Mouse (Mus musculus) forebrain, embryonic 16.5 days (tissue): ENCODE measurements around the gene Plekhg2. TPM values are rescaled to one million over a fixed set of nuclear protein-coding genes. Genes with fewer than 3 reads are reported as not detected.

ENCODE experiments used
- ATAC-seq: fragments of 200-750 bp; cut with Nextera tagmentation; 2 replicates; pipeline ENCODE4 v1.8.0; 2017; ENCODE audit warnings: mild to moderate bottlenecking, moderate library complexity
- H3K27ac ChIP-seq: fragments of 300-500 bp; sonication (generic); 2 replicates; pipeline ENCODE4 v1.5.1; 2014; ENCODE audit warnings: low read length, control low read depth
- H3K27me3 ChIP-seq: fragments of 300-500 bp; sonication (generic); replicated peaks from 2 replicates; pipeline ENCODE4 v1.6.1; 2014; ENCODE audit warnings: low read length; ENCODE audit not compliant: control insufficient read depth, insufficient read depth
- H3K36me3 ChIP-seq: fragments of 300-500 bp; sonication (generic); 2 replicates; pipeline ENCODE4 v1.6.1; 2014; ENCODE audit not compliant: control insufficient read depth, insufficient read depth
- H3K4me1 ChIP-seq: fragments of 300-500 bp; sonication (generic); replicated peaks from 2 replicates; pipeline ENCODE4 v1.6.1; 2014; ENCODE audit warnings: low read length; ENCODE audit not compliant: control insufficient read depth, insufficient read depth
- H3K4me2 ChIP-seq: fragments of 300-500 bp; sonication (generic); 2 replicates; pipeline ENCODE4 v1.6.1; 2014; ENCODE audit warnings: mild to moderate bottlenecking, low read length, control low read depth
- H3K4me3 ChIP-seq: fragments of 300-500 bp; sonication (generic); replicated peaks from 2 replicates; pipeline ENCODE4 v1.5.1; 2014; ENCODE audit warnings: mild to moderate bottlenecking, low read length, control low read depth
- H3K9ac ChIP-seq: fragments of 300-500 bp; sonication (generic); replicated peaks from 2 replicates; pipeline ENCODE4 v1.6.1; 2014; ENCODE audit warnings: low read depth, low read length, control low read depth
- H3K9me3 ChIP-seq: fragments of 300-500 bp; sonication (generic); 2 replicates; pipeline ENCODE4 v1.6.1; 2016; ENCODE audit warnings: low read length; ENCODE audit not compliant: control insufficient read depth
- WGBS: fragments of 180-500 bp; shearing (Covaris S2); extraction: QIAGEN DNeasy Blood & Tissue Kit; methylation state at CpG from one replicate; pipeline ENCODE4 v1.1.7; 2014; 5-methylcytosine and 5-hydroxymethylcytosine counted together
- polyA plus RNA-seq: library from polyadenylated mRNA; unstranded; fragments of >200 nt; fragmentation: Nextera tagmentation; extraction: Ambion mirVana; gene quantifications from 2 replicates; pipeline ENCODE4 v1.2.1, GENCODE M21; 2015

The Plekhg2 gene
- polyA plus RNA-seq, 1 experiment from 2014 or later, result 50.8 TPM

DNA sequence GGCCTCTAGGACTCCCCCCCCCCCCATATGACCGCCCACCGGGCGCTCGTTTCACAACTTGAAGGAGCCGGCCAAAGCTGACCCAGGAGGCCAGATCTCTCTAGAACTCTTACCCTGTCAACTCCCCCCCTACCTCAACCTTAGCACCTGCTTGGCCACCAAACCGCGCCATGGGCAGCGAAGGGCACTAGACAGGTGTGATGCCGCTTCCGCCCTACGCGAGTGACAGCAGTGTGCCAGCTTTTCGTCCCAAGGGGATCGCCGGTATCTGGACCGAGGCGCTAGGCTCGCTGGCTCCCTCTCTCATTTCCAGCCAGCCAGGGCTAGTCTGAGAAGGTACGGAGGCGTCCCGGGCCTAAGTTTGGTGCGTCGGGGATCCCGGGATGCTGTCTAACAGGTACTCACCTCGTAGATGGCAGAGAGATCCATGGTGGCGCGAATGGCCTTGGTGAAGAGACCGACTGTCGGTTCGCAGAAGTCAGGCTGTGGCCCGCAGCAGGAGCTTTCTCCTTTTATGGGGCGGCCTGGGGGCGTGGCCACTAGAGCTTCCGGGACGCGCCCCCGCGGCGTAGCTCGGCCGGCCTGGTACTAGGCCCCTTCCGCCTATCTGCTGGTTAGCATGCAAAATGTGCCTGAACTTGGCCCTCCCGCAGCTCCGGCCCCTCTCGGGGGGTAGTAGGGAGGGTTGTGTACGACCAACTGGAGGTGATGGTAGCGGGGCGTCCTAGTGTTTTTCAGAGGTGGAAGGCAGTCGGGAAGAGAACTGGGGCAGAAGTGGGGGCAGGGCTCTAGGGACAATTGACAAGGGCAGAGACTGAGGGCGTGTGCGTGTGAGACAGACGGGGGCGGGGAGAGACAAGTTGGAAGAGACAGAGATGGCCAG, 6.6 kb upstream of the Plekhg2 start:
- Histone ChIP-seq H3K4me3 (peak overlapping the region; percentile 58), H3K9ac (peak overlapping the region; percentile 77), H3K27ac (peak overlapping the region; percentile 80), H3K4me1 (peaks cover 56% of the 10 kb centered on the region), H3K4me2 (peak overlapping the region; percentile 63), H3K36me3 (no peaks in the 10 kb centered on the region), H3K27me3 (no peaks in the 10 kb centered on the region), H3K9me3 (no peaks in the 10 kb centered on the region)
- ATAC-seq, result peak; percentile 62
- WGBS, result 2% methylated on average over 53 of the region's 53 CpGs

DNA sequence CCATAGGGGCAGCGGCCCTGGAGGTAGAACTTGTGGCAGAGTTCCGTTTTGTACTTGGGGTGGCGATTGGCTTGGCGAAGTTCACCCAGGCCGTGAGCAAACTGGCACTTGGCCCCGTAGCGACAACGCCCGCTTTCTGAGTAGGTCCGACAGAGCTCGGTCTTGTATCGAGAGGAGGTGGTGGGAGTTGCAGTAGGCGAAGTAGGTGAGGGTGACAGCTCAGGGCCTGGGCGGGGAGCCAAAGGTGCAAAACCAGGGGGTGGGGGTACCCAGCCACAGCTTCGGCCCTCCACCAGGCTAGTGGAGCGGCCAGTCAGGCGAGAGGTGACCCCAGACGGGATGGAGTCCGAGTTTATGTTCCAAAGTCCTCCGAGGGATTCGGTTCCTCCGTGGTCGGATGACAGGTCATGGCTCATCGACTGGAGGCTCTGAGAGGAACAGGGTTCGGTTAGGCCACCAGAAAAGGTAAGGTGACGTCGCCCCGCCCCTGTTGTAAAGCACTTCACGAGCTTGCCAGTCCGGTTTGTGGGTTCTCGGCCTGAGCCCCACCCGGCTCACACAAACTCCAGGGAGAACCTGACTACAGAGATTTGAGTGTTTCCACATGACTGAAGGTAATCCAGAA, 5.8 kb upstream of the Plekhg2 start:
- Histone ChIP-seq H3K9me3 (no peaks in the 10 kb centered on the region), H3K4me2 (peak overlapping the region; percentile 63), H3K4me1 (peaks cover 60% of the 10 kb centered on the region), H3K36me3 (no peaks in the 10 kb centered on the region), H3K27ac (no peak overlapping the region), H3K4me3 (peak overlapping the region; percentile 58), H3K9ac (peak overlapping the region; percentile 77), H3K27me3 (no peaks in the 10 kb centered on the region)
- ATAC-seq, result no peak
- WGBS, result 53% methylated on average over 32 of the region's 32 CpGs

DNA sequence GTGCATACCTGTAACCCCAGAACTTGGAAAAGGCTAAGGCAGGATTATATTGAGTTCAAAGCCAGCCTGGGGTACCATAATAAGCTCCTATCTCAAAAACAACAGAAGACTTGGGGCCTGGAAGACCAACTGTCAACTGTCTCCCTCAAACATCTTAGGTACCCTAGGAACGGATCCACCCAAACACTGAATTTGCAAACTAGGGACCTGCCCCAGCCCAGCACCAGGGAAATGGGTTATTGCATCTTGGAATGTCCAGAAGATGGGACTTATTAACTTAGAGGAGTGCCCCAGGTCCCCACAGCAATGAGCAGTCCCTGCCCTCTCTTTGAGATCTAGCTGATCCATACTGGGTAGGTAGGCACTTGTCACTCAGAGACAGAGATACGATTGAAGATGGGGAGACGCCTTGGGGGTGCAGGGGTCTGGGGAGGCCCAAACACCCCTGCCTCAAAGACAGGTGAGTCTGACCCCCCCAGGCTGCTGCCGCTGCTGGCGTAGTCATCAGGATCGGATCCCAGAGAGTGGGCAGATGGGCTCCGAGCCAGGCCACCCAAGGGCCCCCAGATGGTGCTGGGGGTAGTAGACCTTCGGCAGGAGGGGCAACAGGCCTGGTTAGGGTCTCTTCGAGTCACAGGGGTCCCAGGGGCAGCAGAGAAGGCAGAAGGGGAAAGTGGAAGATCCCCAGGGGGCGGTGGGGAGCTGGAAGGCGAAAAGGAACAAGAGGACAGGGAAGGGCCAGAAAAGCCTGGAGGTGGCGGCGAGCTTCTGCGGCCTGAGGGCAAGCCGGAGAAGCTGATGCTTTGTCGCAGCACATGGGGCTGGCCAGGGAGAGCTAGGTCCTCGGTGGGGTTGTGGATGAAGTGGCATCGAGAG, 5.0 kb upstream of the Plekhg2 start:
- peak overlapping the region; percentile 63 for H3K4me2 ChIP-seq
- H3K9me3 ChIP-seq, result no peaks in the 10 kb centered on the region
- H3K4me1 ChIP-seq, result peaks cover 58% of the 10 kb centered on the region
- WGBS, result 78% methylated on average over 18 of the region's 18 CpGs
- H3K27ac ChIP-seq, result no peak overlapping the region
- H3K27me3 ChIP-seq, result no peaks in the 10 kb centered on the region
- H3K4me3 ChIP-seq, result peak overlapping the region; percentile 58; the same call in 1 of the 2 replicates
- ATAC-seq, result no peak
- H3K9ac ChIP-seq, result no peak overlapping the region
- no peaks in the 10 kb centered on the region for H3K36me3 ChIP-seq

DNA sequence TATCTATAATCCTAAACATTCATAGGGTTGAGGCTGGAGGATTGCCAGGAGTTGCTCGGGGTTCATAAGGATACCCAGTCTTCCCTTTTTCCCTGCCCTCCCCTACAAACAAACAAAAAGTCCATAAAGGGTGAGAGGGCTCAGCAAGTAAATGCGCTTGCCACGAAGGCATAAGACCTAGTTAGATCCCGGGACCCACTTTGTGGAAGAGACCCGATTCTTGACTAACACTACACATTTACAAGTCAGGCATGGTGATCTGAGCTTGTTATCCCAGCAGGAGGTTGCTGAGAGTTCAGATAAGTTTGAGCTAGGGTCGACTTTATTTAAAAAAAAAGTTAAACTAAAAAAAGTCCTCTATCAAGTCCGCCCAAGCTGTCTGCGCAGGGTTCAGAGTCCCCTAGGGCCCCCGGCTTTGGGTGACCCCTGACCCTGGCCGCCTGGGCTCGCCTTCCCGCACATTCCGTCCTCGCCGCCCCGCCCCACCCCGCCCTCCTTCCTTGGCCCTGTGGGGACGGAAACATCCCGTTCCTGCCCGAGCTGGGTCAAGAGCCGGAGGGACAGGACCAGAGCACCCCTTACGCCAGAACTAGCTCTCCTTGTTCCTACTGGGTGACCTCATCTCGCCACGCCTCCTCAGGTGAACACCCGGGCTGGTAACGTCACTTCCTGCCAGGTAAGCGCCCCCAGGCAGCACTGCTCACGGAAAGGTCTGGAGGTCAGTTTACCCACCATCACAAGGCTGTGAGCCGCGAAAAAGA, 3.8 kb upstream of the Plekhg2 start:
- Histone ChIP-seq H3K4me2 (peak overlapping the region; percentile 76), H3K9ac (peak overlapping the region; percentile 72), H3K9me3 (no peaks in the 10 kb centered on the region), H3K36me3 (no peaks in the 10 kb centered on the region), H3K4me3 (peak overlapping the region; percentile 53), H3K27ac (peak overlapping the region; percentile 85), H3K27me3 (no peaks in the 10 kb centered on the region), H3K4me1 (peaks cover 46% of the 10 kb centered on the region)
- WGBS, result 6% methylated on average over 30 of the region's 30 CpGs
- no peak for ATAC-seq

DNA sequence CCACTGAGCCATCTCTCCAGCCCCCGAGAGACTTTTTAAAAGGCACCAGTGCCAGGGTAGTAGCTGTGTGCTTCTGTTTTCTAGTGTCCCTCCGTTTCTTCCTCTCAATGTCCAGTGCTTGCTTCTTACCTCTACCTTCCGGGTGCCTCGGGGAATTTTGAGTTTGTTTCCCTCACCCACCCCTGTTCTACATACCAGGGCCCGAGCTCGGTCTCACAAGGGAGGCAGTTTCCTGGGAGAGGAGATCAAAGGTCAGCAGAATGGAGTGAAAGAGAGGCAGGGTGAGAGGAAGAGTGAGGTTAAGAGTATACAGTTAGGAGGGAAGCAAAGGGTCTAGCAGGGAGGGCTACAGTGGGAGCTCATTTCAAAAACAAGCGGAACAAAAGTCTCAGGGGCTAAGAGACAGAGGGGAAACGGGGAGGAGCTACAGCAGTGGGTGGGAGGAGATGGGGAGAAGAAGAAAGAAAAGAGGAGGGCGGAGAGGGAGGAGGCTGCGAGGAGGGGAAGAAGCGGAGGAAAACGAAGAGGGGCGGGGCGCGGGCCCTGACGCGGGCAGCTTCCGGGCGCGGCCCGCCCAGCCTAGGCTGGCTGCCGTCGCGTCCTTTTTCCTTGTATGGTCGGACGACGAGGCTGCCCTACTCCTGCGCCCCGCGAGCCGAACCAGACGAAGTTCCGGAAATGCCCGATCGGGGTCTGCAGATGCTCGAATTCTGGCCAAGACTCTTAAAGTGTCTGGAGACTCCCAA, 3.0 kb upstream of the Plekhg2 start:
- Histone ChIP-seq H3K4me2 (peak overlapping the region; percentile 76), H3K9ac (peak overlapping the region; percentile 72), H3K36me3 (no peaks in the 10 kb centered on the region), H3K4me3 (peak overlapping the region; percentile 53), H3K27ac (peak overlapping the region; percentile 94), H3K9me3 (no peaks in the 10 kb centered on the region), H3K4me1 (peaks cover 51% of the 10 kb centered on the region), H3K27me3 (no peaks in the 10 kb centered on the region)
- 1% methylated on average over 36 of the region's 36 CpGs for WGBS
- ATAC-seq, result peak; percentile 53

DNA sequence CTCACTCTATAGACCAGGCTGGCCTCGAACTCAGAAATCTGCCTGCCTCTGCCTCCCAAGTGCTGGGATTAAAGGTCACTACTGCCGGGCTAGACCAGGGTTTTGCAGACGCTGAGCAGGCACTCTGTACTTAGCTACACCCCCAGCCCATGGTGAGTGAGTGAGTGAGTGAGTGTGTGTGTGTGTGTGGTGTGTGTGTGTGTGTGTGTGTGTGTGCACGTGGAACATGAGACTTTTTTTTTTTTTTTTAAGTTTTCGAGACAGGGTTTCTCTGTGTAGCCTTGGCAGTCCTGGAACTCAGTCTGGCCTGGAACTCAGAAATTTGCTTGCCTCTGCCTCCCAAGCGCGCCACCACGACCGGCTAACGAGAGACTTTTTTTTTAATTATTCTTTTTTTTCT, 2.2 kb upstream of the Plekhg2 start:
- H3K9ac ChIP-seq, result no peak overlapping the region; the same call in 1 of the 2 replicates
- no peaks in the 10 kb centered on the region for H3K27me3 ChIP-seq
- no peak overlapping the region for H3K4me2 ChIP-seq
- ATAC-seq, result no peak
- H3K9me3 ChIP-seq, result no peaks in the 10 kb centered on the region
- H3K36me3 ChIP-seq, result no peaks in the 10 kb centered on the region
- H3K4me3 ChIP-seq, result no peak overlapping the region; the same call in 1 of the 2 replicates
- WGBS, result 79% methylated on average over 10 of the region's 10 CpGs
- H3K4me1 ChIP-seq, result peaks cover 57% of the 10 kb centered on the region
- no peak overlapping the region for H3K27ac ChIP-seq

DNA sequence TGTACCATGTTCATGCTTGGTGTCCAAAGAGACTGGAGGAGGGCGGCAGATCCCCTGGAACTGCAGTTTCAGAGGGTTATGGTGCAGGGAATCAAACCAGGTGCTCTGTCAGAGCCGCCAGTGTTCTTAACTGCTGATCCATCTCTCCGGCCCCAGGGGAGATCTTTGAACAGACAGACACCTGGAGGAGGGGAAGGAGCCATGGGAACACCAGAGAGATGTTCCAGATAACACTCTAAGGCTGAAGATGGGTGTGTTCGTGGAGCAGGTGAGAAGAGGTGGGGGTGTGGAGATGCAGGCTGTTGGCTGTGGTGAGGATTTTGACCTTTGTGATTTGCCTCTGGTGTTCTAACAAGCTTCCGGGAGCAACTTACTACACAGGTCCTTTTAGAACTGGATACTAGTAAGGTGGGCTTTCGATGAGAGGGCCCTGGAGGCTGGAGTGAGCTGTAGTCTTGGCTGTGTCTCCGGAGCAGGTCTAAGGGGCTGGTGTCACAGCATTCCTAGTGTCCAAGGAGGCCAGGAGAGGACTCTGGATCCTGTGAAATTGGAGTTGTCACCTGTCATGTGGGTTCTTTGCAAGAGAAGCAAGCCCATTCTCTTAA, 1.6 kb upstream of the Plekhg2 start:
- ATAC-seq, result no peak
- Histone ChIP-seq H3K4me3 (no peak overlapping the region), H3K4me1 (peaks cover 54% of the 10 kb centered on the region), H3K27me3 (no peaks in the 10 kb centered on the region), H3K9me3 (no peaks in the 10 kb centered on the region), H3K27ac (peak overlapping the region; percentile 45), H3K9ac (no peak overlapping the region), H3K36me3 (no peaks in the 10 kb centered on the region), H3K4me2 (no peak overlapping the region)
- WGBS, result 78% methylated on average over 7 of the region's 7 CpGs

DNA sequence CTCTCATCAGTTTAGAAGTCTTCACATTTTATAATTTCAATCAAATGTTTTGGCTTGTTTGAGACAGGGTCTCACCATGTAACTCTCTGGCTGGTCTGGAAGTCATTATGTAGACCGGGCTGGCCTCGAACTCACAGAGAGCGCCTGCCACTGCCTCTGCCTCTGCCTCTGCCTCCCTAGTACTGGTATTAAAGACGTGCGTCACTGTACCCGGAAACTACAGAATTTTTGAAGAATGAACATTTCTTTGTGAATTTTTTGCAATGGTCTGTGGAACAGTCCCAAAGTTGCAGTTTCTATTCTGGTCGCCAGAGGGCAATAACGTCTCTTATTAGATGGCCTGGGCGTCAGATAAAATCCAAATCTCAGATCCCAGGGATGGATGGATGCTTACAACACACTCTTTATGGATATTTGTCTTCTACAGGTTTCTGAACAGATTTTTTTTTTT, 757 bp upstream of the Plekhg2 start:
- Histone ChIP-seq H3K4me3 (peak overlapping the region; percentile 75), H3K9ac (no peak overlapping the region), H3K4me1 (peaks cover 46% of the 10 kb centered on the region), H3K9me3 (no peaks in the 10 kb centered on the region), H3K4me2 (peak overlapping the region; percentile 88), H3K27ac (peak overlapping the region; percentile 83), H3K27me3 (no peaks in the 10 kb centered on the region), H3K36me3 (no peaks in the 10 kb centered on the region)
- WGBS, result 1% methylated on average over 9 of the region's 9 CpGs
- ATAC-seq, result peak; percentile 21
